Mouse (Mus musculus): ENCODE data around the gene Gbx2. TPM values are rescaled to one million over a fixed set of nuclear protein-coding genes. Genes with fewer than 3 reads are reported as not detected.
A peak's percentile ranks its signal among the peaks of the same experiment; 100 is the strongest.

Gene Gbx2
- polyA plus RNA-seq, 1 experiment: 38.2 TPM

DNA sequence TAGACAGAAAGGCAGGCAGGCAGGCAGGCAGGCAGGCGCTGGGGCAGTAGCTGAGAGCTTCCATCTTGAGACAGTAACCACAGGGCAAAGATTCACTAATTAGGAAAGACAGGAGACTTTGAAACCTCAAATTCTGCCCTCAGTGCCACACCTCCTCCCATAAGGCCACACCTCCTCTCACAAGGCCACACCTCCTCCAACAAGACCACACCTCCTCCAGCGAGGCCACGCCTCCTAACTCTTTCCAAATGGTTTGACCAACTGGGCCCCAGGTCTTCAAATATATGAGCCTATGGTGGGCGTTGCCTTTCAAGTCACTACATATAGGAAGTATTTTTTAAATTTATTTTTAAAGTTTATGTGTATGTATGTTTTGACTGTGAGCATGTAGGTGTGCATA, 29.6 kb downstream of the Gbx2 start:
- no peak for DNase-seq (ENCODE audit: low read depth)
- TF ChIP-seq CTCF (IDR thresholded peaks at IDR 0.05; ENCODE audit: borderline replicate concordance, extremely low read depth, insufficient read depth, insufficient read length) (no peak), POLR2A (IDR thresholded peaks at IDR 0.05; ENCODE audit: borderline replicate concordance, extremely low read depth, insufficient read depth, insufficient read length, poor library complexity, severe bottlenecking) (no peak)

GRCm38 (mm10) chr1:89899761-89900445, 31.1 kb downstream of the Gbx2 start:
- TF ChIP-seq POLR2A (IDR thresholded peaks at IDR 0.05; ENCODE audit: borderline replicate concordance, extremely low read depth, insufficient read depth, insufficient read length, poor library complexity, severe bottlenecking) (no peak), CTCF (IDR thresholded peaks at IDR 0.05; ENCODE audit: borderline replicate concordance, extremely low read depth, insufficient read depth, insufficient read length) (no peak)
- DNase-seq (ENCODE audit: low read depth): peak; percentile 62

- TF ChIP-seq CTCF (IDR thresholded peaks at IDR 0.05; ENCODE audit: borderline replicate concordance, extremely low read depth, insufficient read depth, insufficient read length) (no peak), POLR2A (IDR thresholded peaks at IDR 0.05; ENCODE audit: borderline replicate concordance, extremely low read depth, insufficient read depth, insufficient read length, poor library complexity, severe bottlenecking) (no peak)
These were observed 31.9 kb downstream of the Gbx2 start for GRCm38 (mm10) chr1:89899036-89899435.

DNA sequence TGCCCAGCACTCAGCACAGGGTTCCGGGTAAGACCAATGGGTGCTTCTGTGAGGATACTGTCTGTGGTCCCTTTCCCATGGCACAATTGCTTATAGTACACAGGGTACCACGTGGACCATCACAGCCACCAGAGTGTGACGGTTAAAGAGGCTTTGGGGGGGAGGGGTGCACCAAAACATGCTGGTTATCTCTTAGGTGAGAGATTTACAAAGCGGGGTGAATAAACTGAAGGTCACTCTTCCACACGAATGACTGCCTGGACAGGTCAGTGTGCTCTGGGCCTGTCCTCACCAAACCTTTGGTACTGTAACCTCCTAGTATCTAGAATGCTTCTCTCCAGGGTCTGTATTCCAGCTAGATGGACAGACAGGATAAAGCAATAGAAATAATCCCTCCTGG, 35.2 kb downstream of the Gbx2 start:
- DNase-seq (ENCODE audit: low read depth): no peak
- TF ChIP-seq CTCF (IDR thresholded peaks at IDR 0.05; ENCODE audit: borderline replicate concordance, extremely low read depth, insufficient read depth, insufficient read length): no peak
- TF ChIP-seq POLR2A (IDR thresholded peaks at IDR 0.05; ENCODE audit: borderline replicate concordance, extremely low read depth, insufficient read depth, insufficient read length, poor library complexity, severe bottlenecking): no peak

More at GRCm38 (mm10) chr1:89899036-89899435, 31.9 kb downstream of the Gbx2 start:
- DNase-seq (ENCODE audit: low read depth): no peak

GRCm38 (mm10) chr1:89892281-89892680, 38.7 kb downstream of the Gbx2 start:
- TF ChIP-seq CTCF (IDR thresholded peaks at IDR 0.05; ENCODE audit: borderline replicate concordance, extremely low read depth, insufficient read depth, insufficient read length) (no peak), POLR2A (IDR thresholded peaks at IDR 0.05; ENCODE audit: borderline replicate concordance, extremely low read depth, insufficient read depth, insufficient read length, poor library complexity, severe bottlenecking) (no peak)
- DNase-seq (ENCODE audit: low read depth): peak; percentile 27

GRCm38 (mm10) chr1:89891400-89891799, 39.6 kb downstream of the Gbx2 start:
- TF ChIP-seq CTCF (IDR thresholded peaks at IDR 0.05; ENCODE audit: borderline replicate concordance, extremely low read depth, insufficient read depth, insufficient read length): no peak
- TF ChIP-seq POLR2A (IDR thresholded peaks at IDR 0.05; ENCODE audit: borderline replicate concordance, extremely low read depth, insufficient read depth, insufficient read length, poor library complexity, severe bottlenecking): no peak

DNA sequence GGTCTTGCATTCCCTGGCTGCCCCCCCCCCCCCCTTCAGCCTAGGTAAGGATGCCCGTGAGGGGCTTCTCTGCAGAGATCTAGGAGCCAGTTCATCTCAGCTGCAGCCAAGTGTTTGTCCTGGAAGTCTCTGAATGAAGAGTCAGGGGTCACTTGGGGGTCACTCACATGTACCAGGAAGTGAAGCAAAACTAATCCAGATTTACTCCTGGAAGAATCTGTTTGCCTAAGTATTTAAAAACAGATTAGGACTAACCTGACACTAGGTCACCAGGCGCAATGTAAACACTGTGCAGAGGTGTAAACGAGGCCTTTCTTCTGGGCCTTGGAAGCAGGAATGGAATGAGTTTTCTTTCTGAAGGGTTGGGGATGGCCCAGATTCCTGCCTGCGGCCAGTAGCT, 45.3 kb downstream of the Gbx2 start:
- no peak for TF ChIP-seq CTCF (IDR thresholded peaks at IDR 0.05; ENCODE audit: borderline replicate concordance, extremely low read depth, insufficient read depth, insufficient read length)
- no peak for TF ChIP-seq POLR2A (IDR thresholded peaks at IDR 0.05; ENCODE audit: borderline replicate concordance, extremely low read depth, insufficient read depth, insufficient read length, poor library complexity, severe bottlenecking)
- no peak for DNase-seq (ENCODE audit: low read depth)

More at GRCm38 (mm10) chr1:89891400-89891799, 39.6 kb downstream of the Gbx2 start:
- DNase-seq (ENCODE audit: low read depth): no peak

GRCm38 (mm10) chr1:89884335-89884734, 46.6 kb downstream of the Gbx2 start:
- no peak for TF ChIP-seq POLR2A (IDR thresholded peaks at IDR 0.05; ENCODE audit: borderline replicate concordance, extremely low read depth, insufficient read depth, insufficient read length, poor library complexity, severe bottlenecking)
- DNase-seq (ENCODE audit: low read depth): no peak

- TF ChIP-seq POLR2A (IDR thresholded peaks at IDR 0.05; ENCODE audit: borderline replicate concordance, extremely low read depth, insufficient read depth, insufficient read length, poor library complexity, severe bottlenecking): no peak
- DNase-seq (ENCODE audit: low read depth): no peak
These were observed 50.1 kb downstream of the Gbx2 start for GRCm38 (mm10) chr1:89880834-89881233.

GRCm38 (mm10) chr1:89880193-89880592, 50.8 kb downstream of the Gbx2 start:
- TF ChIP-seq CTCF (IDR thresholded peaks at IDR 0.05; ENCODE audit: borderline replicate concordance, extremely low read depth, insufficient read depth, insufficient read length): no peak
- no peak for TF ChIP-seq POLR2A (IDR thresholded peaks at IDR 0.05; ENCODE audit: borderline replicate concordance, extremely low read depth, insufficient read depth, insufficient read length, poor library complexity, severe bottlenecking)
- no peak for DNase-seq (ENCODE audit: low read depth)

- TF ChIP-seq CTCF (IDR thresholded peaks at IDR 0.05; ENCODE audit: borderline replicate concordance, extremely low read depth, insufficient read depth, insufficient read length) (no peak), POLR2A (IDR thresholded peaks at IDR 0.05; ENCODE audit: borderline replicate concordance, extremely low read depth, insufficient read depth, insufficient read length, poor library complexity, severe bottlenecking) (no peak)
- DNase-seq (ENCODE audit: low read depth): no peak
These were observed 52.5 kb downstream of the Gbx2 start for GRCm38 (mm10) chr1:89878496-89878895.

Other genes with a start within 250 kb of the Gbx2 start
- 0.25 and 0.59 TPM in 2 replicates for gene Asb18, start 83.5 kb upstream of the Gbx2 start, polyA plus RNA-seq (2012; rRNA removed)
- gene Iqca, start 222.2 kb upstream of the Gbx2 start, polyA plus RNA-seq (2012; rRNA removed): 0.39 and 0.52 TPM in 2 replicates